Mouse (Mus musculus) liver, embryonic 14.5 days (tissue): ENCODE measurements around the gene Tfcp2.
"Not testable (repeated sequence)": the region's sequence is repeated elsewhere in the genome, so short reads cannot be mapped to it uniquely, and the experiment has no call there.

Experiments
- CTCF ChIP-seq: IDR thresholded peaks from 2 replicates; pipeline ENCODE4 v1.5.1; 2016; ENCODE audit warnings: antibody characterized with exemption, low read depth, control low read depth
- EP300 ChIP-seq: IDR thresholded peaks from 2 replicates; pipeline ENCODE4 v1.6.1; 2016; ENCODE audit warnings: antibody characterized with exemption, low read depth

DNA sequence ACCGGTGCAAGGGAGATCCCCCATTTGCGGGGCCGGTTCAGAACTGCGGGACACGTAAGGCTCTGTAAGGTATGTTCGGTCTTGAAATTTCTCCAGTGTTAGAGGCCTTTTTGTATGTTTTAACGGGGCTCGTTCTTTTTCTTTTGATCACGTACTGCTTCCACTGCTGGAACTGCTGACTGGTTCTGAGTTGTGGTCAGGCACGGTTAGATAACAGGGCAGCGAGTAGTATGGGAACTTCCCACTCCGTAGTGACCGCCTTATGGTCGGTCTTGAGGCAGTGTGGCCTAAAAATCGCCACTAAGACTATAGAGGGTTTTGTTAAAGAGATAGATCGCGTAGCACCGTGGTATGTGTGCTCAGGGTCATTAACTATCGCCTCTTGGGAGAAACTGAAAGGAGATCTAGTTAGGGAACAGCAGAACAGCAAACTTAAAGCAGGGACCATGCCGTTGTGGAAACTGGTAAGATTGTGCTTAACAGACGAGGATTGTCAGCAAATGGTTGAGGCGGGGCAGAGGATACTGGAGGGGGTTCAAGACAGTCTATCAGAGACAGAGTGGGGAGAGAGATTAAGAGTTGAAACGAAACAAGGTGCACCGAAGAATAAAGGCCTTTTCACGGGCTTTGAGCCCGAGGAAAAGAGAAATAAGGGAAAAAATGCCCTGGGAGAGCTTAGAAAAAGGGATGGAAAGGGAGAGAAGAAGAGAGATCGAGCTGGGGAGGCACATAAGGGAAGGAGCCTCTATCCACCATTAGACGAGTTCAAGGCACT is 8.7 kb downstream of the Tfcp2 start:
- TF ChIP-seq CTCF, EP300: not testable (repeated sequence)
